Mouse (Mus musculus) 416B (cell line): ENCODE results near the gene Gzmm.

ENCODE experiments used
- DNase-seq: peaks from one replicate; pipeline ENCODE4 v3.0.0; 2011; ENCODE audit warnings: low read depth

The Gzmm gene

DNA sequence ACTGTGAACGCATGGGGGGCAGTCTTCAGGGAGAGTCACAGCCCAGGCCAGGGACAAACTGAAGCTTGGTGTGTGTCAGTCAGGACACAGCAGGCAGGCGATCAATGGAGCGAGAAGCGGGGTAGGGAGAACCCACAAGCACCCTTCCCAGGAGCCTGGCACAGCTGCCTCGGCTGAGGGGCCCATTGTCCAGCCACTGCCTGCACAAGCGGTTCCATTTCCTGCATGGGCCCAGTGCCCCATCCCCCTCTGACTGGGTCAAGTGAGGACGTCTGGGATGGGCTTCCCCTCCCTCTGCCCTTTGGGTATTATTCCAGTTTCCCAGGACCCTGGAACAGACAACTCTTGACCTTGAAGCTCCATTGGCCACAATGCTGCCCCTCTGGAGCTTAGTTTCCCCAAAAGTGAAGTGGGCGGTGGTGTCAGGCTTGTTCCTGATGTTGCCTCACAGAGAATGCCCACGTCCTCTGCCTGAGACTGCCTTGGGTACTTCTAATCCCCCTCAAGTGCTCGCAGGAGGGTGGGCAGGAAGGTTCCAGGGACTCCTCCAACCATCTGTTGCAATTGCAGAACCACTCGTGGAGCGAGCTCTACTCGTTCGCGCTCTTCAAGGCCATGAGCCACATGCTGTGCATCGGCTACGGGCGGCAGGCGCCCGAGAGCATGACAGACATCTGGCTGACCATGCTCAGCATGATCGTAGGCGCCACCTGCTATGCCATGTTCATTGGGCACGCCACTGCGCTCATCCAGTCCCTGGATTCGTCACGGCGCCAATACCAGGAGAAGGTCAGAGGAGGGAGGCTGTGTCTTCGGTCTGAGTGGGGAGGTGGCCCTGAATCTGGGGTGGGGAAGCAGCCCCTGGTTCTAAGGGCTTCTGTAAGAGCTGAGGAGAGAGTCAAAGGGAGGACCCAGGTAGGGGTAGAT, 39.8 kb downstream of the Gzmm start:
- no peak for DNase-seq

GRCm38 (mm10) chr10:79729357-79729965, 40.6 kb downstream of the Gzmm start:
- DNase-seq: peak; percentile 29

- peak; percentile 42 for DNase-seq
These were observed 43.7 kb downstream of the Gzmm start for GRCm38 (mm10) chr10:79732500-79732899.

- no peak for DNase-seq
These were observed 45.0 kb downstream of the Gzmm start for GRCm38 (mm10) chr10:79733847-79734246.

- DNase-seq: no peak
These were observed 46.5 kb downstream of the Gzmm start for GRCm38 (mm10) chr10:79735361-79735760.

GRCm38 (mm10) chr10:79736706-79737105, 47.9 kb downstream of the Gzmm start:
- DNase-seq: peak; percentile 30

DNA sequence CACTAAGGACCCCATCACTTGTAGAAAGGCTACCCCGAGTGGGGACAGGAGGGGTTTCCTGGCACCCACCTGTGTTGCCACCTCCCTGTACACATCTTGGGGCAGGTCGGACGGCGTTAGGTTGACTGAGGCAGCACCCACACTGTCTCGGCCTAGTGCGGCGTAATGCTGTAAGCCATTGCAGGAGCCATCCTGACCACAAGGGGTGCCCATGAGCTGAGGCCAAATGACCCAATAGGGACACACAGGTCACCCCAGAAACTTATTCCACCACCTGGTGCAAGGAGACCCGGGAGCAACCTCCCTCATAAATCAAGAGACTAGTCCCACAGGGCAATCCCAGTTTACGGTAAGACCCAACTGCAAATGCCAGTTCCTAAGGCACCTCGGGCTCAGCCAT, 49.4 kb downstream of the Gzmm start:
- DNase-seq: no peak

DNA sequence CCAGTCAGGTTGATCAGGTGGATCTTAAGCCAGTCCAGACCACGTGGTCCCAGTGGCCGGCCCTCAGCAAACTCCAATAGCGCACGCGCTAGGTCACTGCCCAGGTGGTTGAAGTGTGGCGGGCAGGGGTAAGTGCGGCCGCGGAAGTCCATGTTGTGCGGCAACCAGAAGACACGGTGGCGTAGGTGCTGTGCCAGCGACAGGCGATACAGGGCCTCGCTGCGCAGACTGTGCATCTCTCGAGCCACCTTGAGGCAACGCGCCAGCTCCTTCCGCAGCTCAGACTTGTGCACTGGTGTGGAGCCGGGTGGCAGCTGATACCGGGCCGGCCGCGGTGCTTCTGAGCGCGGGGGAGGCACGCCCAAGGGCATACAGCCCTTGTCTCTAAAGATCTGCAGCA, 50.4 kb downstream of the Gzmm start:
- no peak for DNase-seq

DNA sequence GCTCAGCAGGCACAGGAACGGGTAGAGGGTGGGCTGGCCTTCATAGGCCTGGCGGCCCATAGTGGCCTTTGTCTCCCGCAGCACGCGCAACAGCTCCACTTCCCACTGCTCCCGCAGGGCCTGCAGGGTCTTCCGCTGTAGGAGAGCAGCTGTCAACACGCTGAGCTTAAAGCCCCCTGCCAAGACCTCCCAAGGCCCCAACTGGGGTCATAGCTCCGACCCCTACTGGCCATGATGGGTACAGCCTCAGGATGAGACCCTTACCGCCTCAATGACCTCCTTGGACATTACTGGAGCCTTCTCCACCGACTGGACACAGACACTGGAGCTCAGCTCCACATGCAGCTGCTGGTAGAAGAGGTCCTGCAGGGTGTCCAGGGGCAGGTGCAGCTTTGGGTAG, 52.0 kb downstream of the Gzmm start:
- DNase-seq: no peak

- DNase-seq: no peak
These were observed 54.3 kb downstream of the Gzmm start for GRCm38 (mm10) chr10:79743161-79743560.

DNA sequence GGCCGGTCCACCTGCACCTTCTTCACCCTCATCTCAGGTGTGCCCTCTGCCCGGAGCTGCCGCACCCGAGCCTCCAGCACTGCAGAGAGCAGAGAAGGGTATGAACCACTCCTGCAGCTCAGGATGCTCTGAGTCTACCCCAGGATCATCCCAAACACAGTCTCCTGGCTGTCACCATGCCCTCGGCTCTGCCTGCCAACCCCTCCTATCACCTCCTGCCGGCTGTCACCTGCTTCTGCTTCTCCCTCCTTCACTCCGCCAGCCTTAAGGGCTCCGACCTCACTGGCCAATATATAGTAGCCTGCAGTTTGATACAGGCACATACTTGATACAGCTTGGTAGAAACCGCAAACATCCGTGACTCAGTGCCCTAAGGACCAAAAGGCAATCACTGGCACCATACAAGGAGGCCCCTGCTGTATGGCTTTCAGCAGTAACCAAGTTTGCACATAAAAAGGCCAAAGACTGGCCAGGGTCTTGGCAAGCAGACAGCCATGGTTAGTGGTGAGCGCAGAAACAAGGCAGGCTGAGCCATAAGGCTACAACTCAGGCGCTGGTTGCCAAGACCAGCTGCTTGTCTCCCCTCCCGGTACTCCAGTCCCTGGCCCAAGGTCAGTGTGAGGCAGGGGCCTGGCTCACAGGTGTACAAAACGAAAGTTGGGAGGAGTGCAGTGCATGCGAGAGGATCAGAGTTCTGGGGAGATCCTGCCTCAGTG, 55.0 kb downstream of the Gzmm start:
- no peak for DNase-seq
